9 mouse cellular contexts compared by ENCODE assay signal in genomic region chr9:111957799-111958198, GRCm38 (mm10).
DNase-seq lines count a peak whose midpoint lies in the region; ATAC-seq and TF ChIP-seq lines count a peak whose summit lies in the region.
"Had no signal": no experiment of that assay in that cellular context is flagged by ENCODE, and none has a peak within 500 bp of the region (broad histone marks: within the 10 kb centered on the region; RNA-seq: fewer than 3 reads in every experiment).

No protein-coding gene starts in this region.

- 40% methylated on average over 2 of the region's 2 CpGs for WGBS in heart, adult 2 months
- WGBS in midbrain, postnatal 0 days: 48% methylated on average over 2 of the region's 2 CpGs
- WGBS in midbrain, embryonic 13.5 days: 44% methylated on average over 2 of the region's 2 CpGs

- ATAC-seq in midbrain, postnatal 0 days (ENCODE audit: low FRiP score): no peak
- ATAC-seq in midbrain, embryonic 13.5 days: no peak

- no peaks in the 10 kb centered on the region for H3K27me3 ChIP-seq in heart, adult 2 months (ENCODE audit: control insufficient read depth, insufficient read depth, low read length)
- H3K27me3 ChIP-seq in midbrain, postnatal 0 days (ENCODE audit: insufficient read depth, low read length): no peaks in the 10 kb centered on the region
- H3K27me3 ChIP-seq in midbrain, embryonic 13.5 days: no peaks in the 10 kb centered on the region

- no peak overlapping the region for H3K4me3 ChIP-seq in heart, adult 2 months
- no peak overlapping the region for H3K4me3 ChIP-seq in midbrain, postnatal 0 days (ENCODE audit: low read depth, low read length)
- H3K4me3 ChIP-seq in midbrain, embryonic 13.5 days (replicated peaks): no peak overlapping the region

- no peak overlapping the region for H3K9ac ChIP-seq in heart, adult 2 months (ENCODE audit: low read depth, low read length)
- H3K9ac ChIP-seq in midbrain, postnatal 0 days (replicated peaks; ENCODE audit: low read length, poor library complexity, severe bottlenecking): no peak overlapping the region
- H3K9ac ChIP-seq in midbrain, embryonic 13.5 days (replicated peaks): no peak overlapping the region

- no peak for TF ChIP-seq EP300 in heart, adult 2 months (IDR thresholded peaks at IDR 0.05; ENCODE audit: insufficient read depth, low read depth, low read length)

- no peaks in the 10 kb centered on the region for H3K79me2 ChIP-seq in heart, adult 2 months (replicated peaks; ENCODE audit: control insufficient read depth, insufficient read depth, low read length)

- H3K36me3 ChIP-seq in heart, adult 2 months (ENCODE audit: control insufficient read depth, insufficient read depth, low read length): no peaks in the 10 kb centered on the region
- no peaks in the 10 kb centered on the region for H3K36me3 ChIP-seq in midbrain, postnatal 0 days (ENCODE audit: insufficient read depth, low read length)
- H3K36me3 ChIP-seq in midbrain, embryonic 13.5 days: no peaks in the 10 kb centered on the region

- no peak overlapping the region for H3K27ac ChIP-seq in heart, adult 2 months
- no peak overlapping the region for H3K27ac ChIP-seq in midbrain, postnatal 0 days (ENCODE audit: low read depth, low read length)
- H3K27ac ChIP-seq in midbrain, embryonic 13.5 days: no peak overlapping the region

- no peak for TF ChIP-seq POLR2A in heart, adult 2 months (IDR thresholded peaks at IDR 0.05; ENCODE audit: insufficient read depth, low read depth, low read length)

- H3K4me2 ChIP-seq in midbrain, postnatal 0 days (ENCODE audit: low read depth, low read length, poor library complexity, severe bottlenecking): no peak overlapping the region
- H3K4me2 ChIP-seq in midbrain, embryonic 13.5 days (replicated peaks): no peak overlapping the region

- no peaks in the 10 kb centered on the region for H3K9me3 ChIP-seq in midbrain, postnatal 0 days (ENCODE audit: low read length)
- H3K9me3 ChIP-seq in midbrain, embryonic 13.5 days: 0 out of 2 replicates have a peak, but pooled peaks cover 4% of the 10 kb centered on the region

- no peaks in the 10 kb centered on the region for H3K4me1 ChIP-seq in heart, adult 2 months (ENCODE audit: control insufficient read depth, insufficient read depth, low read length)
- no peaks in the 10 kb centered on the region for H3K4me1 ChIP-seq in midbrain, postnatal 0 days (ENCODE audit: insufficient read depth, low read length)
- H3K4me1 ChIP-seq in midbrain, embryonic 13.5 days (replicated peaks): no peaks in the 10 kb centered on the region

- no peak for DNase-seq in heart, adult 2 months
- DNase-seq in heart, adult 8-10 months (ENCODE audit: low spot score): no peak
- peak; percentile 46 for DNase-seq in midbrain, postnatal 0 days (ENCODE audit: low spot score)
- peak; percentile 17 for DNase-seq in brain, adult 2 months (ENCODE audit: low read depth, low spot score)
- DNase-seq in urinary bladder, postnatal 10 days (ENCODE audit: low spot score): no peak
- DNase-seq in layer of hippocampus, postnatal 36 days: no peak
- DNase-seq: kidney, adult 9 months; lung, postnatal 36 days had no signal

- peak; percentile 74 for TF ChIP-seq CTCF in heart, adult 2 months (IDR thresholded peaks at IDR 0.05)
- peak; percentile 77 for TF ChIP-seq CTCF in midbrain, postnatal 0 days (IDR thresholded peaks at IDR 0.05)

- intact Hi-C loops in heart, adult 2 months (cut with DNase I): no loop called here

Comparison
In these comparisons a context has a peak if more than half of its experiments do, and no peak if none do; other contexts are left out.
1. DNase-seq: peak in midbrain, postnatal 0 days (single experiment) and brain, adult 2 months (single experiment); none in heart, adult 2 months (0 of 2), heart, adult 8-10 months (single experiment), urinary bladder, postnatal 10 days (single experiment) and layer of hippocampus, postnatal 36 days (0 of 2).